Mouse (Mus musculus) limb, embryonic 14.5 days (tissue): ENCODE results near the gene Mocs1. TPM values are rescaled to one million over a fixed set of nuclear protein-coding genes. Genes with fewer than 3 reads are reported as not detected.

Experiments
- ATAC-seq: fragments of 200-750 bp; cut with Nextera tagmentation; 2 replicates; pipeline ENCODE4 v1.8.0; 2017; ENCODE audit warnings: low read depth, moderate number of reproducible peaks, moderate TSS enrichment; ENCODE audit not compliant: low FRiP score
- DNase-seq: peaks from one replicate; pipeline ENCODE4 v3.0.0-alpha.2; 2015; ENCODE audit warnings: low spot score
- H3K27ac ChIP-seq: fragments of 300-500 bp; sonication (generic); replicated peaks from 2 replicates; pipeline ENCODE4 v1.5.1; 2014; ENCODE audit warnings: low read depth, mild to moderate bottlenecking, low read length, moderate library complexity, mixed read lengths
- H3K27me3 ChIP-seq: fragments of 300-500 bp; sonication (generic); 2 replicates; pipeline ENCODE4 v1.6.1; 2014; ENCODE audit warnings: low read length, mixed read lengths; ENCODE audit not compliant: control insufficient read depth, insufficient read depth
- H3K36me3 ChIP-seq: fragments of 300-500 bp; sonication (generic); 2 replicates; pipeline ENCODE4 v1.6.1; 2014; ENCODE audit warnings: mild to moderate bottlenecking, low read length, moderate library complexity, mixed read lengths; ENCODE audit not compliant: control insufficient read depth, insufficient read depth
- H3K4me1 ChIP-seq: fragments of 300-500 bp; sonication (generic); 2 replicates; pipeline ENCODE4 v1.6.1; 2014; ENCODE audit warnings: antibody characterized with exemption, low read length, mixed read lengths; ENCODE audit not compliant: control insufficient read depth, insufficient read depth
- H3K4me2 ChIP-seq: fragments of 300-500 bp; sonication (generic); replicated peaks from 2 replicates; pipeline ENCODE4 v1.6.1; 2014; ENCODE audit warnings: low read depth, mild to moderate bottlenecking, low read length, moderate library complexity; ENCODE audit not compliant: severe bottlenecking
- H3K4me3 ChIP-seq: fragments of 300-500 bp; sonication (generic); replicated peaks from 2 replicates; pipeline ENCODE4 v1.5.1; 2014; ENCODE audit warnings: low read length
- H3K9ac ChIP-seq: fragments of 300-500 bp; sonication (generic); 2 replicates; pipeline ENCODE4 v1.6.1; 2014; ENCODE audit warnings: mild to moderate bottlenecking, low read depth, low read length, moderate library complexity; ENCODE audit not compliant: severe bottlenecking
- H3K9me3 ChIP-seq: fragments of 300-500 bp; sonication (generic); 2 replicates; pipeline ENCODE4 v1.6.1; 2016; ENCODE audit warnings: low read length; ENCODE audit not compliant: control insufficient read depth
- POLR2A ChIP-seq: fragments of 200-500 bp; IDR thresholded peaks from 2 replicates; pipeline ENCODE4 v1.8.0; 2012; ENCODE audit warnings: inconsistent platforms, mild to moderate bottlenecking, moderate library complexity, borderline replicate concordance; ENCODE audit not compliant: insufficient read depth, insufficient read length; ENCODE audit errors: extremely low read depth
- WGBS: fragments of 180-500 bp; shearing (Covaris S2); extraction: QIAGEN DNeasy Blood & Tissue Kit; methylation state at CpG from one replicate; pipeline ENCODE4 v1.1.7; 2014; 5-methylcytosine and 5-hydroxymethylcytosine counted together
- polyA plus RNA-seq, 2 experiments: library from polyadenylated mRNA; depleted of rRNA in 1 of 2; stranded (reverse) in 1 of 2; unstranded in 1 of 2; fragments of >200 nt; fragmentation: Nextera tagmentation in 1 of 2; extraction: Ambion mirVana in 1 of 2; gene quantifications; 2 replicates each; pipeline versions ENCODE4 v1.2.1 to v1.2.3; 2012 to 2014

The Mocs1 gene
- 18.3 and 21.5 TPM in 2 replicates for polyA plus RNA-seq (2012; rRNA removed)
- polyA plus RNA-seq (2014; fragmentation: Nextera tagmentation; extraction: Ambion mirVana) = 8.0 and 8.1 TPM in 2 replicates

GRCm38 (mm10) chr17:49428239-49428688 lies at the start of gene Mocs1:
Gene Mocs1 (plus strand): TSS chr17:49428362.
- Histone ChIP-seq H3K9me3 (no peaks in the 10 kb centered on the region), H3K36me3 (0 out of 2 replicates have a peak, but pooled peaks cover 2% of the 10 kb centered on the region), H3K27me3 (no peaks in the 10 kb centered on the region), H3K4me2 (peak within 1 kb of the TSS; percentile 89), H3K9ac (peak within 1 kb of the TSS; percentile 94), H3K4me1 (peaks cover 19% of the 10 kb centered on the region), H3K27ac (peak within 1 kb of the TSS; percentile 63), H3K4me3 (peak within 1 kb of the TSS; percentile 80)
- peak; percentile 96 for DNase-seq
- TF ChIP-seq POLR2A = peak; percentile 89; the same call in 1 of the 2 replicates
- WGBS = 1% methylated on average over 21 of the region's 28 CpGs
- peak; percentile 99 for ATAC-seq

- Histone ChIP-seq H3K4me2 (no peak overlapping the region), H3K4me1 (peaks cover 5% of the 10 kb centered on the region; the same call in 1 of the 2 replicates), H3K27me3 (no peaks in the 10 kb centered on the region), H3K4me3 (no peak overlapping the region), H3K36me3 (no peaks in the 10 kb centered on the region), H3K9me3 (no peaks in the 10 kb centered on the region), H3K9ac (no peak overlapping the region), H3K27ac (no peak overlapping the region)
- ATAC-seq = no peak
- TF ChIP-seq POLR2A = no peak
- no peak for DNase-seq
- 69% methylated on average over 4 of the region's 4 CpGs for WGBS
Observed at GRCm38 (mm10) chr17:49379645-49380044, 48.5 kb upstream of the Mocs1 start.

GRCm38 (mm10) chr17:49384217-49384943 lies 43.8 kb upstream of the Mocs1 start:
- Histone ChIP-seq H3K27ac (no peak overlapping the region), H3K9me3 (no peaks in the 10 kb centered on the region), H3K9ac (peak overlapping the region; percentile 3; the same call in 1 of the 2 replicates), H3K27me3 (no peaks in the 10 kb centered on the region), H3K4me3 (no peak overlapping the region), H3K4me2 (no peak overlapping the region), H3K36me3 (no peaks in the 10 kb centered on the region), H3K4me1 (peaks cover 7% of the 10 kb centered on the region; the same call in 1 of the 2 replicates)
- no peak for TF ChIP-seq POLR2A
- no peak for DNase-seq
- WGBS = 30% methylated on average over 6 of the region's 6 CpGs
- peak; percentile 55 for ATAC-seq

- DNase-seq = no peak
- no peak overlapping the region for H3K27ac ChIP-seq
- 86% methylated on average over 2 of the region's 2 CpGs for WGBS
Observed at GRCm38 (mm10) chr17:49387741-49388140, 40.4 kb upstream of the Mocs1 start.

GRCm38 (mm10) chr17:49392751-49393150 lies 35.4 kb upstream of the Mocs1 start:
- DNase-seq (no peak), ATAC-seq (no peak)
- no peak overlapping the region for H3K9ac ChIP-seq
- H3K9me3 ChIP-seq = no peaks in the 10 kb centered on the region
- H3K4me1 ChIP-seq = no peaks in the 10 kb centered on the region
- no peak for TF ChIP-seq POLR2A
- H3K27ac ChIP-seq = no peak overlapping the region
- no peaks in the 10 kb centered on the region for H3K27me3 ChIP-seq
- H3K36me3 ChIP-seq = no peaks in the 10 kb centered on the region
- WGBS = 9% methylated on average over 1 of the region's 1 CpGs
- no peak overlapping the region for H3K4me3 ChIP-seq
- no peak overlapping the region for H3K4me2 ChIP-seq

More at GRCm38 (mm10) chr17:49387741-49388140, 40.4 kb upstream of the Mocs1 start:
- ATAC-seq = no peak
- H3K9ac ChIP-seq = no peak overlapping the region
- no peak overlapping the region for H3K4me2 ChIP-seq
- no peak for TF ChIP-seq POLR2A
- H3K4me1 ChIP-seq = peaks cover 7% of the 10 kb centered on the region; the same call in 1 of the 2 replicates
- no peaks in the 10 kb centered on the region for H3K27me3 ChIP-seq
- no peaks in the 10 kb centered on the region for H3K9me3 ChIP-seq
- no peak overlapping the region for H3K4me3 ChIP-seq
- no peaks in the 10 kb centered on the region for H3K36me3 ChIP-seq
